Mouse (Mus musculus) olfactory bulb, adult 2 months (tissue): ENCODE data around the gene Stoml1.

Source experiments
- CTCF ChIP-seq: fragments of 200-500 bp; IDR thresholded peaks from 2 replicates; pipeline ENCODE4 v1.5.1; 2012; ENCODE audit warnings: low read depth, mild to moderate bottlenecking, low read length, moderate library complexity; ENCODE audit not compliant: insufficient read depth
- POLR2A ChIP-seq: fragments of 200-500 bp; IDR thresholded peaks from 2 replicates; pipeline ENCODE4 v1.6.1; 2012; ENCODE audit warnings: mild to moderate bottlenecking, low read depth, low read length, moderate library complexity; ENCODE audit not compliant: insufficient read depth

GRCm38 (mm10) chr9:58279780-58280179 is 26.8 kb downstream of the Stoml1 start:
- TF ChIP-seq CTCF (no peak), POLR2A (no peak)
